Mouse (Mus musculus) liver, adult 2 months (tissue): ENCODE measurements around the gene Aspdh. TPM values are rescaled to one million over a fixed set of nuclear protein-coding genes. Genes with fewer than 3 reads are reported as not detected.

Experiments
- DNase-seq: peaks from one replicate; pipeline ENCODE4 v3.0.0-alpha.2; 2011; ENCODE audit warnings: low read depth, low spot score; ENCODE audit errors: extremely low read depth
- H3K27ac ChIP-seq: fragments of 200-500 bp; replicated peaks from 2 replicates; pipeline ENCODE4 v1.5.1; 2012; ENCODE audit warnings: low read depth, mild to moderate bottlenecking, control low read depth, inconsistent platforms, low read length; ENCODE audit not compliant: insufficient read depth
- H3K27me3 ChIP-seq: fragments of 200-500 bp; 2 replicates; pipeline ENCODE4 v1.6.1; 2012; ENCODE audit warnings: mild to moderate bottlenecking, moderate library complexity, low read length, inconsistent platforms; ENCODE audit not compliant: control insufficient read depth, insufficient read depth
- H3K36me3 ChIP-seq: fragments of 200-500 bp; 2 replicates; pipeline ENCODE4 v1.6.1; 2012; ENCODE audit warnings: low read length, inconsistent platforms; ENCODE audit not compliant: control insufficient read depth, insufficient read depth
- H3K4me1 ChIP-seq: fragments of 200-500 bp; 2 replicates; pipeline ENCODE4 v1.6.1; 2011; ENCODE audit warnings: low read length; ENCODE audit not compliant: control insufficient read depth, insufficient read depth
- H3K4me3 ChIP-seq: fragments of 200-500 bp; 2 replicates; pipeline ENCODE4 v1.5.1; 2011; ENCODE audit warnings: low read depth, mild to moderate bottlenecking, control low read depth, low read length, moderate library complexity; ENCODE audit not compliant: insufficient read depth
- H3K79me2 ChIP-seq: fragments of 200-500 bp; 2 replicates; pipeline ENCODE4 v1.6.1; 2012; ENCODE audit warnings: inconsistent platforms, mild to moderate bottlenecking, low read length, moderate library complexity; ENCODE audit not compliant: control insufficient read depth, insufficient read depth
- H3K9ac ChIP-seq: fragments of 200-500 bp; 2 replicates; pipeline ENCODE4 v1.6.1; 2012; ENCODE audit warnings: low read depth, mild to moderate bottlenecking, control low read depth, inconsistent platforms, low read length
- CTCF ChIP-seq: fragments of 200-500 bp; IDR thresholded peaks from 2 replicates; pipeline ENCODE4 v1.5.1; 2011; ENCODE audit warnings: low read depth, low read length, control low read depth
- POLR2A ChIP-seq: fragments of 200-500 bp; IDR thresholded peaks from 2 replicates; pipeline ENCODE4 v1.6.1; 2011; ENCODE audit warnings: low read length, control low read depth; ENCODE audit not compliant: insufficient read depth; ENCODE audit errors: extremely low read depth
- WGBS: fragments of 180-500 bp; shearing (Covaris S2); methylation state at CpG from one replicate; pipeline ENCODE4 v1.1.7; 2018; 5-methylcytosine and 5-hydroxymethylcytosine counted together
- polyA plus RNA-seq: library from polyadenylated mRNA; depleted of rRNA; stranded (reverse); fragments of >200 nt; gene quantifications from 2 replicates; pipeline ENCODE4 v1.2.3, GENCODE M21; 2012
- total RNA-seq: library from RNA; depleted of rRNA; stranded (reverse); fragments of >200 nt; gene quantifications from 2 replicates; pipeline ENCODE4 v1.2.3, GENCODE M21; 2014

Aspdh gene
- total and polyA plus RNA-seq, 2 experiments, result 146 to 608 TPM

DNA sequence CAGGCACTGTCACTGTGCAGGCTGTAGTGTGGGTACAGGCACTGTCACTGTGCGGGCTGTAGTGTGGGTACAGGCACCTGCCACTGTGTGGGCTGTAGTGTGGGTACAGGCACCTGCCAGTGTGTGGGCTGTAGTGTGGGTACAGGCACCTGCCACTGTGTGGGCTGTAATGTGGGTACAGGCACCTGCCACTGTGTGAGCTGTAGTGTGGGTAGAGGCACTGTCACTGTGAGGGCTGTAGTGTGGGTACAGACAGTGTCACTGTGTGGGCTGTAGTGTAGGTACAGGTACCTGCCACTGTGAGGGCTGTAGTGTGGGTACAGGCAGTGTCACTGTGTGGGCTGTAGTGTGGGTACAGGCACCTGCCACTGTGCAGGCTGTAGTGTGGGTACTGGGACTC is 18.9 kb downstream of the Aspdh start:
- Histone ChIP-seq H3K4me1 (no peaks in the 10 kb centered on the region), H3K9ac (no peak overlapping the region), H3K27ac (no peak overlapping the region)

DNA sequence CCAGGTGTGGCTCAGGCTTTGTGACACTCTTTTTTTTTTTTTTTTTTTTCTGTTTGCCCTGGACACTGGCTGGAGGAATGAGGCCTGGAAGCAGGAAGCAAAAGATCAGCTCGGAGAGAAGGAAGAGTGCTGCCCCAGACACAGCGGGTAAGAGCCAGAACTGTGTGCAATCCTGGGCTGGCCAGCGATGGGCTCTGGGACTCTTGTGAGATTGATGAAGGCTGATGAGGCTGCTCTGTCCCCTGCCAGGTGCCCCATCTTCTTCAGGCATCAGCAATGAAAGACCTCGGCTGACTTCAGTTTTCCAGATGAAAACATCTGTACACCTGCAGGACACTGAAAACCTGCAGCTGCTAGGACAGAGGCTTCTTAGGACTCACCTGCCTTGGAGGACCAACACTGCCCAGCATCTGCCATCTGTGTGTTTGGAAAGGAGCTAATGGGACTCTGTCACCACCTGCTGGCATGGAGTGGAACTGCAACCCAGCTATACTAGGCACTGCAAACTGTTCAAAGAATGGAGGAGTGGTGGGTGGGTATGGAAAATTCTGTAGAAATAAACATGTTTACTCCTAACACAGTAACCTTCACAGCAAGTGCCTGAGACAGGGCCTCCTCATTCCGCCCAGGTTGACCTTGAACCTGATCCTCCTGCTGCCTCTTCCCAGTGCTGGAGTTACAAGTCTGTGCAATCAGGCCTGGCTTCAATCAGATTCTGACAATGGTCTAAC is 19.8 kb downstream of the Aspdh start:
- peak; percentile 47 for DNase-seq
- Histone ChIP-seq H3K27ac (no peak overlapping the region), H3K79me2 (no peaks in the 10 kb centered on the region), H3K27me3 (no peaks in the 10 kb centered on the region; the same call in 1 of the 2 replicates), H3K4me3 (no peak overlapping the region), H3K4me1 (no peaks in the 10 kb centered on the region), H3K36me3 (no peaks in the 10 kb centered on the region), H3K9ac (no peak overlapping the region)
- WGBS, result 34% methylated on average over 5 of the region's 5 CpGs
- TF ChIP-seq POLR2A (no peak), CTCF (peak; percentile 95)

More for the DNA sequence above, 18.9 kb downstream of the Aspdh start:
- Histone ChIP-seq H3K36me3 (no peaks in the 10 kb centered on the region), H3K4me3 (no peak overlapping the region), H3K27me3 (no peaks in the 10 kb centered on the region; the same call in 1 of the 2 replicates), H3K79me2 (no peaks in the 10 kb centered on the region)
- no peak for TF ChIP-seq POLR2A
- no peak for TF ChIP-seq CTCF
- 95% methylated on average over 1 of the region's 1 CpGs for WGBS
- DNase-seq, result no peak

DNA sequence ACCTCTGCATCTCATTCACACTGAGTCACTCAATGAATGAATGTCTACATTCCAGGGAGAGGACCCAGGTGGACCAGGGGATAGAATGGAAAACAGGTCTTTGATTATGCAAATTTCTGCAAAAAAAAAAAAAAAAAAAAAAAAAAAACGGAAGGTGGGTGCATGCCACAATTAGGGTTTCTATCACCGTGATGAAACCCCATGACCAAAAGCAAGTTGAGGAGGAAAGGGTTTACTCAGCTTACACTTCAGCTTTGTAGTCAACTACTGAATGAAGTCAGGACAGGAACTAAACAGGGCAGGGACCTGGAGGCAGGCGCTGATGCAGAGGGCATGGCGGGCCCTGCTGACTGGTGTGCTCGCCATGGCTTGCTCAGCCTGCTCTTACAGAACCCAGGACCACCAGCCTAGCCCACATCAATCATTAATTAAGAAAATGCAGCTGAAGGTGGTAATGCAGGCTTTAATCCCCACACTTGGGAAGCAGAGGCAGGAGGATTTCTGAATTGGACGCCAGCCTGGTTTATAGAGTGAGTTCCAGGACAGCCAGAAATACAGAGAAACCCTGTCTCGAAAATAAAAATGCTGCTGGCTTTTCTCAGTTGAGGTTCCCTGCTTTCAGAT is 20.5 kb downstream of the Aspdh start:
- Histone ChIP-seq H3K79me2 (no peaks in the 10 kb centered on the region), H3K4me3 (no peak overlapping the region), H3K36me3 (no peaks in the 10 kb centered on the region), H3K27ac (no peak overlapping the region), H3K9ac (no peak overlapping the region), H3K27me3 (no peaks in the 10 kb centered on the region; the same call in 1 of the 2 replicates), H3K4me1 (no peaks in the 10 kb centered on the region)
- TF ChIP-seq CTCF (no peak), POLR2A (no peak)
- WGBS, result 82% methylated on average over 7 of the region's 7 CpGs
- no peak for DNase-seq

DNA sequence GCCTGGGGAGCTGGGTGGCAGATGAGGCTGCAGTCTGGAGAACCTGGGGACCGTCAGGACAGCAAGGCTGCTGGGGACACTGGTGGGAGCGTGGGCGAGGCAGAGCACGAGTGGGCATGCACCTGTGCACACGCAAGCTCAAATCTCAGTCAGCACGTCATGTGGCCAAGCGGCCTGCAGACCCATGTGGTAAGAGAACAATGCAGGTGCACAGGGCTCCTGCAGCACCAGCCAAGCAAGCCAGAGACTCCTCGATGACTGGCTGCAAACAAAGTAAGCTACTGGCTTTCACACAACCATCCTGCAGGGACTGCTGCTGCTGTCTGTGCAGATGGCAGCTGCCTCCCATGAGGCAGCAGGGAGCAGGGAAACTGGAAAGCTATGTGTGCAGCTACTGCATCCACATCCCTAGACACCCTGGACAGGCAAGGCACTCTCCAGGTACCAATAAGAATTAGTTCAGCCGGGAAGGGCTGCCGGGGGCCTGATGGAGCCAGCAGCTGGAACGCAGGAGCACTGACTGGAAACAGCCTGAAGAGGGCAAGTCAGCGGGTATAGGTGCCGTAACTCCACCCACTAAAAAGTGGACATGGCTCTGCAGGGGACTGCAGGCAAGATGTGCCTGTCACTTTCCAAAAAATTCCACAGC is 21.9 kb downstream of the Aspdh start:
- Histone ChIP-seq H3K36me3 (no peaks in the 10 kb centered on the region), H3K4me3 (no peak overlapping the region), H3K4me1 (no peaks in the 10 kb centered on the region), H3K9ac (no peak overlapping the region), H3K79me2 (no peaks in the 10 kb centered on the region), H3K27ac (no peak overlapping the region), H3K27me3 (no peaks in the 10 kb centered on the region; the same call in 1 of the 2 replicates)
- no peak for DNase-seq
- TF ChIP-seq CTCF (no peak), POLR2A (no peak)
- WGBS, result 79% methylated on average over 13 of the region's 13 CpGs

DNA sequence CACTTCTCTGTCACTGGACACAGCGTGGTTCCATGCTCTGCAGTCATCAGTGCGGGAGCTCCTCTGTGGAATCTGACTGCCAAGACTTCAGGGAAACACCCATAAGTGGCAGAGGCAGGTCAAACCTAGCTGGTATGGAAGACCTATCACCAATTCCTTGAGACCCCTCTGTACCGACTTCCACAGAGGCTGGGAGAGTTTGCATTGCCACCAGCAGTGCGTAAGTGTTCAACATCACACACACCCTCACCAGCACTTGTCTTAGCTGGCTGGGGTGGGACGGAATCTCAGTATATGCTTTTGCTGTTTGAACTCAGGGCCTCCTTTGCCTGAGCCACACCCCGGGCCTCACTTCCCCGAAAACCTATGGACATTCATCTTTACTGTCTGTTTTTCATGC is 22.7 kb downstream of the Aspdh start:
- no peak for TF ChIP-seq POLR2A
- TF ChIP-seq CTCF, result no peak
- no peaks in the 10 kb centered on the region for H3K4me1 ChIP-seq
- no peak overlapping the region for H3K9ac ChIP-seq
- DNase-seq, result no peak
- H3K79me2 ChIP-seq, result no peaks in the 10 kb centered on the region
- H3K36me3 ChIP-seq, result no peaks in the 10 kb centered on the region
- H3K27me3 ChIP-seq, result no peaks in the 10 kb centered on the region; the same call in 1 of the 2 replicates
- no peak overlapping the region for H3K27ac ChIP-seq
- H3K4me3 ChIP-seq, result no peak overlapping the region
- WGBS, result 91% methylated on average over 7 of the region's 7 CpGs
